Mouse (Mus musculus) limb, embryonic 14.5 days (tissue): ENCODE results near the gene Gm10681. TPM values are rescaled to one million over a fixed set of nuclear protein-coding genes. Genes with fewer than 3 reads are reported as not detected.
"Not testable (repeated sequence)": the region's sequence is repeated elsewhere in the genome, so short reads cannot be mapped to it uniquely, and the experiment has no call there.

Experiments
- ATAC-seq: fragments of 200-750 bp; cut with Nextera tagmentation; 2 replicates; pipeline ENCODE4 v1.8.0; 2017; ENCODE audit warnings: low read depth, moderate number of reproducible peaks, moderate TSS enrichment; ENCODE audit not compliant: low FRiP score
- DNase-seq: peaks from one replicate; pipeline ENCODE4 v3.0.0-alpha.2; 2015; ENCODE audit warnings: low spot score
- H3K27ac ChIP-seq: fragments of 300-500 bp; sonication (generic); replicated peaks from 2 replicates; pipeline ENCODE4 v1.5.1; 2014; ENCODE audit warnings: low read depth, mild to moderate bottlenecking, low read length, moderate library complexity, mixed read lengths
- H3K27me3 ChIP-seq: fragments of 300-500 bp; sonication (generic); 2 replicates; pipeline ENCODE4 v1.6.1; 2014; ENCODE audit warnings: low read length, mixed read lengths; ENCODE audit not compliant: control insufficient read depth, insufficient read depth
- H3K36me3 ChIP-seq: fragments of 300-500 bp; sonication (generic); 2 replicates; pipeline ENCODE4 v1.6.1; 2014; ENCODE audit warnings: mild to moderate bottlenecking, low read length, moderate library complexity, mixed read lengths; ENCODE audit not compliant: control insufficient read depth, insufficient read depth
- H3K4me1 ChIP-seq: fragments of 300-500 bp; sonication (generic); 2 replicates; pipeline ENCODE4 v1.6.1; 2014; ENCODE audit warnings: antibody characterized with exemption, low read length, mixed read lengths; ENCODE audit not compliant: control insufficient read depth, insufficient read depth
- H3K4me2 ChIP-seq: fragments of 300-500 bp; sonication (generic); replicated peaks from 2 replicates; pipeline ENCODE4 v1.6.1; 2014; ENCODE audit warnings: low read depth, mild to moderate bottlenecking, low read length, moderate library complexity; ENCODE audit not compliant: severe bottlenecking
- H3K4me3 ChIP-seq: fragments of 300-500 bp; sonication (generic); replicated peaks from 2 replicates; pipeline ENCODE4 v1.5.1; 2014; ENCODE audit warnings: low read length
- H3K9ac ChIP-seq: fragments of 300-500 bp; sonication (generic); 2 replicates; pipeline ENCODE4 v1.6.1; 2014; ENCODE audit warnings: mild to moderate bottlenecking, low read depth, low read length, moderate library complexity; ENCODE audit not compliant: severe bottlenecking
- H3K9me3 ChIP-seq: fragments of 300-500 bp; sonication (generic); 2 replicates; pipeline ENCODE4 v1.6.1; 2016; ENCODE audit warnings: low read length; ENCODE audit not compliant: control insufficient read depth
- POLR2A ChIP-seq: fragments of 200-500 bp; IDR thresholded peaks from 2 replicates; pipeline ENCODE4 v1.8.0; 2012; ENCODE audit warnings: inconsistent platforms, mild to moderate bottlenecking, moderate library complexity, borderline replicate concordance; ENCODE audit not compliant: insufficient read depth, insufficient read length; ENCODE audit errors: extremely low read depth
- WGBS: fragments of 180-500 bp; shearing (Covaris S2); extraction: QIAGEN DNeasy Blood & Tissue Kit; methylation state at CpG from one replicate; pipeline ENCODE4 v1.1.7; 2014; 5-methylcytosine and 5-hydroxymethylcytosine counted together
- polyA plus RNA-seq, 2 experiments: library from polyadenylated mRNA; depleted of rRNA in 1 of 2; stranded (reverse) in 1 of 2; unstranded in 1 of 2; fragments of >200 nt; fragmentation: Nextera tagmentation in 1 of 2; extraction: Ambion mirVana in 1 of 2; gene quantifications; 2 replicates each; pipeline versions ENCODE4 v1.2.1 to v1.2.3; 2012 to 2014

Gene Gm10681
- polyA plus RNA-seq, 2 experiments, result not detected

DNA sequence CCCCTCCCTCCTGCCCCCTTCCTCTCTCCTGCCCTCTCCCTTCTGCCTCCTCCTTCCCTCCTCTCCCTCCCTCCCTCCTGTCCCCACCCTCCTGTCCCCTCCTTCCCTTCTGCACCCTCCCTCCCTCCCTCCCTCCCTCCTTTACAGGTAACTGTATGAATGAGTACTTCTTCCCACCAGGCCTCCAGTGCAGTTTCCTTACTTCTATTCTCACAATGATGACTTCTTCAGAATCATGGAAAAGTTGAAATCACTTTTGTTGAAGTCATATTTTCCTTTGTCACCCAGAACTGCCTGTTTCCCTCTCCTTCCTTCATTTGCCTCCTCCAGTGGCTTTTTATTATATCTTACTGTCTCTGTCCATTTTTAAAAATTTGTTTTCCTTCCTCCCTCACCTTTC, 25.4 kb upstream of the Gm10681 start:
- Histone ChIP-seq H3K27ac (no peak overlapping the region), H3K9ac (no peak overlapping the region), H3K4me3 (no peak overlapping the region), H3K4me1 (no peaks in the 10 kb centered on the region), H3K36me3 (no peaks in the 10 kb centered on the region), H3K9me3 (no peaks in the 10 kb centered on the region), H3K4me2 (no peak overlapping the region), H3K27me3 (no peaks in the 10 kb centered on the region)
- no peak for ATAC-seq
- no peak for DNase-seq
- TF ChIP-seq POLR2A, result no peak

DNA sequence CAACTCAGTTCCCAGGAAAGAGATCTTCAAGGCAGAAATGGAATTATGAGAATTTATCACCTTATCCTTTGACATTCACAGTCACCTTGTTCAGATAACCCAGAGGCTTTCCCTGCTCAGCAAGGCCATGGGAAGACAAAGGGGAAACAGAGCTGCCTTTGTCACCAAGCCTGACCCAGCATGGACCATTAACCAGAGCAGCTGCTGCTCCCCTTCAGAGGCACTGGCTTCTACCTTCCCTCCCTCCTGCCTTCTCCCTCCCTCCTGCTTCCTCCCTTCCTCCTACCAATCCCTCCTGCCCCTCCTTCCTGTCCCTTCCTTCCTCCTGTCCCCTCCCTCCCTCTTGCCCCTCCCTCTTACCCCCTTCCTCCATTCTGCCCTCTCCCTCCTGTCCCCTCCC, 24.9 kb upstream of the Gm10681 start:
- not testable (repeated sequence) for H3K27me3 ChIP-seq, H3K9ac ChIP-seq, DNase-seq

DNA sequence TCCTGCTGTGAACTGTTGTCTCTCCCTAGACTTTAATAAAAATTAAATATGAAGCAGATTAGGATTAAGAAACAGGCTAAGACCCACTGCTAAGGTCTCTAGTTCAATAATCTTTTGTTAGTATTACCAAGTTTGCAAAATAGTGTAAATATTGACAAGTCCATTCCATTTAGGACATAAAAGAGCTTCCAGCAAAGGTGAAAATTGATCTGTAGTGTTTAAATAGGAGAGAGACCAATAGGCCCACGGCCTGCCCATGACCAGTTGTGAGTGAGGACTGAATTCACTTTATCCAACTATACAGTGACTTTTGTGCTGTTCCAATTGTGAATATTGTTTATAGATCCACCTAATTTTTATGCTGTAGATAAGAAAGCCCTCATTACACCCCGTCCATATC, 886 bp downstream of the Gm10681 start:
- Histone ChIP-seq H3K4me3 (no peak overlapping the region), H3K36me3 (no peaks in the 10 kb centered on the region), H3K9ac (no peak overlapping the region), H3K9me3 (no peaks in the 10 kb centered on the region), H3K4me1 (no peaks in the 10 kb centered on the region), H3K4me2 (no peak overlapping the region), H3K27ac (no peak overlapping the region), H3K27me3 (no peaks in the 10 kb centered on the region)
- no peak for TF ChIP-seq POLR2A
- DNase-seq (no peak), ATAC-seq (no peak)
- WGBS, result 88% methylated on average over 2 of the region's 2 CpGs

More for the DNA sequence above, 24.9 kb upstream of the Gm10681 start:
- not testable (repeated sequence) for H3K9me3 ChIP-seq, ATAC-seq, H3K4me2 ChIP-seq, H3K27ac ChIP-seq, H3K4me1 ChIP-seq, H3K4me3 ChIP-seq, H3K36me3 ChIP-seq

DNA sequence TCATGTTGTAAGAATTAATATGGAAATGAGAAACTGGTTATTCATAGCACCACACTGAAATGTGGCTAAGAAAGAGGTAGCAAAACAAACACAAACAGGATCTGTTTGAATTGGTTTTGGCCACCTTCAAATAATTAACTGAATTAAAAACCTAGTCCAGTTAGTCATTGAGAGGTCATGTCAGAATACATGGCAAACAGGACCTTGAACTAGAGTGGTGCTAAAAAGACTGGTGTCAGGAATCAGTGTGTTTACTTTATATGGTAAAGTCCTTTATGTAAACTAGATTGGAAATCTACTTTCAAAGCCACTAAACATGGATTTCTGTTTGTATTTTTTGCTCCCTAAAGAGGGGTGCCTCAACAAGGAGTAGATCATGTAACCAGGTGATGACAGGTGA, 6.0 kb downstream of the Gm10681 start:
- H3K4me2 ChIP-seq, H3K27me3 ChIP-seq, ATAC-seq, DNase-seq, H3K27ac ChIP-seq, H3K4me1 ChIP-seq, H3K4me3 ChIP-seq, H3K9me3 ChIP-seq, H3K36me3 ChIP-seq, H3K9ac ChIP-seq: not testable (repeated sequence)

DNA sequence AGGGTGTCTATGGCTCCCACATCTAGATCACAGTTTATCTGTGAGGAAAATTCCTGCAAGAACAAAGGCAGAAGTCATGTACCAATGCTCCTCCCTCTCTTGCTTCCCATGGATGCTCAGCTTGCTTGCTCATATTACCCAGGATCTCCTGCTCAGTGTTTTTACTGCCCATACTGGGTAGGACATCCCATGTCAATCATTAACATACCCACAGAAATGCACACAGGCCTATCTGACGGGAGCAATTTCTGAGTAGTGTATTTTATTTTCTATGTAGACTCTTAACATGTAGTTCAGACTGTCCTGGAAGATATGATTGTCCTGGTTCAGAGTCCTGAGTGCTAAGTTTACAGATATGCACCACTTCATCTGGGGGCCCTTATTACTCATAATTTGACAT, 6.4 kb downstream of the Gm10681 start:
- not testable (repeated sequence) for H3K4me1 ChIP-seq, H3K9me3 ChIP-seq, DNase-seq, ATAC-seq, H3K27ac ChIP-seq, H3K4me3 ChIP-seq, H3K27me3 ChIP-seq, H3K4me2 ChIP-seq, H3K9ac ChIP-seq, H3K36me3 ChIP-seq
- no CpG with 5 or more reads among the region's 1 CpGs for WGBS

DNA sequence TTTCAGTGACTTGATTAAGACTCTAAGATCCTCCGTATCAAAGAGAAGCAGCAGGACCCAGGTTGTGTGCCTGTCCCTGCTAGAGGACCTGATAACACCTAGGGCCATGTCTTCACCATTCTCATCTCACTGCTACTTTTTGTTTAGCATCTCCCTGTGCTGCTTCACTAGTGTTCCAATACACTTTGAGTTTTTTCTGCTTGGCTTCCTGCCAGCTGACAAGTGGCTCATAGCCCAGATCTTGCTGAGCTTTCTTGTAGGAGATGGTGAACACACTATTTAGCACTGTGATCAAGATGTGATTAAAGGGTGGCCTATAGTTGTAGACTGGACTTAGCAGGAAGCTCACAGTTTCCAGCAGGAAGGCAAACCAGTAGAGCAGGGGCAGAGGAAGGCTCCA, 7.6 kb downstream of the Gm10681 start:
- H3K9me3 ChIP-seq, H3K27me3 ChIP-seq, ATAC-seq, H3K4me3 ChIP-seq, H3K4me1 ChIP-seq, H3K9ac ChIP-seq, H3K4me2 ChIP-seq, H3K27ac ChIP-seq, H3K36me3 ChIP-seq: not testable (repeated sequence)
- no CpG with 5 or more reads among the region's 1 CpGs for WGBS
- DNase-seq, result peak; percentile 33

DNA sequence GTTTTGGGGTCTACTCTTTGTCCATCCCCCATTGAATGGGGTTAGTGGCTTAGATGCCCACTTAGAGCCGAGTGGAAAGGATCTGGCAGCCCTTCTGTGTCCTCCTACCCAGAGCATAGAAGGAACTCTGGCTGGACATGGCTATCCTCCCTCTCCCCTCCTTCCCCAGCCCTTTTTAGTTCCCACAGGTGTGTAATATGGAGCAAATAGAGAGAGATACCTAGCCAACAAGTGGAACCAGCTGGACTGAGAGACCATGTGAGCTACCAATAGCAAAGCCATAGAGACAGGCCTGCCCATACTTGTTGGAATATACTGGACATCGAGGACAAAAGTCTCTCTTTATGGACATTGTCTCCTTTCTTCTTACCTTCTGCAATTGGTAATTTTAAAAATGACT, 20.9 kb downstream of the Gm10681 start:
- H3K9ac ChIP-seq, H3K4me3 ChIP-seq, H3K9me3 ChIP-seq, DNase-seq, H3K36me3 ChIP-seq, H3K4me1 ChIP-seq, H3K4me2 ChIP-seq, H3K27me3 ChIP-seq, ATAC-seq, H3K27ac ChIP-seq: not testable (repeated sequence)
- WGBS, result 85% methylated on average over 2 of the region's 2 CpGs

DNA sequence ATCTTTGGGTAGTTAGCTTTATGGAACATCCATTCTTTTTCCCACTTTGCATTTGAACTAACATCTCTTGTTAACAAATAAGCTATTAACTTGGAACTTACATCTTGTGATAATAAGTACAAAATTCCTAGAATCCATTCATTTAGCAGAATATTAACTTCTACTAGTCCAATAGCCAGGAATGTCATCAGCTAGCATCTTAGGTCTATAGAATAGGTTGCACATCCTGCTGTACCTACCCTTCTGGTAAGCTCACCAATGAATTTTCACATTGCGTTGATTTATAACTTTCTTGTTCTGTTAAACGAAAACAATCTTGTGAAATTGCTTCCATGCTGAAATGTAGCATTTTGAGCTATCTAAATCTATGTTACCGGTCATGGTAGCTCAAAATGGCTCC, 23.7 kb downstream of the Gm10681 start:
- not testable (repeated sequence) for H3K27ac ChIP-seq, H3K36me3 ChIP-seq, H3K27me3 ChIP-seq, H3K4me3 ChIP-seq, H3K9me3 ChIP-seq, H3K9ac ChIP-seq, H3K4me2 ChIP-seq, DNase-seq, ATAC-seq, H3K4me1 ChIP-seq
- WGBS, result no CpG with 5 or more reads among the region's 3 CpGs

DNA sequence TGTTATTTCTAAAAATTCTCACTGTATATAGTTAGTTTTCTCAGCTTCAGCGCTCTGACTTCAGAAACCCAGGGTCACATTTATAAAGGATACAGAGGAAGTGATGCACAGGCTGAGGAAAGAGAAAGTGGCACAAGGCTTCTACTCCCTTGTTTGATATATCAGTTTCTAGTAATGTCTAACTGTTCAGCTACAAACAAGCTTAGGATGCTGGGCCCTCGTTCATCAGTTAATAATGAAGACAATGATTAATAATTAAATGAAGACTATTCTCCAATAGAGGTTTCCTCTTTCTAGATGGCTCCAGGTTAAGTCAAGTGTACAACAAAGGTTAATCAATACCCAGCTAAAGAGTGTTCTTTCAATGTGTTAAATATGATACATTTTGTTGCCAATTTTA, 24.8 kb downstream of the Gm10681 start:
- not testable (repeated sequence) for DNase-seq, H3K4me3 ChIP-seq, H3K4me2 ChIP-seq, H3K9me3 ChIP-seq, H3K36me3 ChIP-seq, H3K4me1 ChIP-seq, ATAC-seq, H3K27me3 ChIP-seq, H3K27ac ChIP-seq, H3K9ac ChIP-seq
- no CpG with 5 or more reads among the region's 2 CpGs for WGBS
